Mouse (Mus musculus) spleen, adult 18-20 months (tissue): ENCODE measurements at regions not wholly inside any gene's neighbourhood (a gene's known extent, or its start where the extent isn't known, plus 50 kb on each side); places are given as distances from the start of the nearest gene placed in this dataset.
A peak's percentile ranks its signal among the peaks of the same experiment; 100 is the strongest.

Experiments
- DNase-seq, 2 experiments: peaks; one replicate each; pipeline ENCODE4 v3.0.0; 2022; ENCODE audit warnings: mixed read lengths in 2 of 2

GRCm38 (mm10) chr11:112140058-112140457 lies 642.0 kb upstream of the Sox9 start:
- DNase-seq, result no peak

DNA sequence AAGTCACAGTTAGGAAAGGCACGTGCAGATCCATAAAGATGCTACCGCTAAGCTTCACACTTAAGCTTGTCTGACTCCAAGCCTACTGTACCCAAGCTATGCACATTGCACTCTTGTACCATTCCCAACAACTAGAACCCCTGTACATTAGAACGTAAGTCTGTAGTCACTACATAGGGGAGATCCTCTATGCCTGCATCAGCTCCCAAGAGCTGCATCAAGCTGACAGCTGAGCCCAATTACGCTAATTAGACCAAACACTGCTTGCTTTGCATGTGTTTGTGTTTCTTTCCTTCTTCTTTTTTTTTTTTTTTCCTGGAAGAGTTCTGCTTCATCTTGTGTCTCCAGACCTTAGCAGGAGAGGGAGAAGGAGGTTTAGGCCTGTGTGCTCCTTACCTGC lies 641.5 kb upstream of the Sox9 start:
- no peak for DNase-seq

GRCm38 (mm10) chr11:112140912-112141311 lies 641.1 kb upstream of the Sox9 start:
- no peak for DNase-seq

DNA sequence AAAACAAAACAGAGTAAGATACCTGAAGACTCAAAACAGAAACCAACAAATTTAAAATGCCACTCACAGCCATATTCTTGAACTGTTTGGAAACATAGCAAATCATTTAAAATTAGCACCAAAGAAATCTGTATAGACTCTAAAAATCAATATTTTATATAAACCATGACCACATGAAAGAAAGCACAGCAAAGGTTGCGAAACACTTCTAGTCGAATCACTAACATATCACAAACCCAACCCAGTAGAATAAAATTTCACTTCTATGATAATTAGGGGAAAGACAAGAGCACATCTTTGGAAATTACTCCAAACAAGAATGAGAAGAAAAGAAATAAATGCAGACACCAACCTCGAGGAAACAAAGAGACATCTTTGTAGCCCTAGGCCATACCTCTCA lies 630.0 kb upstream of the Sox9 start:
- DNase-seq, result no peak

DNA sequence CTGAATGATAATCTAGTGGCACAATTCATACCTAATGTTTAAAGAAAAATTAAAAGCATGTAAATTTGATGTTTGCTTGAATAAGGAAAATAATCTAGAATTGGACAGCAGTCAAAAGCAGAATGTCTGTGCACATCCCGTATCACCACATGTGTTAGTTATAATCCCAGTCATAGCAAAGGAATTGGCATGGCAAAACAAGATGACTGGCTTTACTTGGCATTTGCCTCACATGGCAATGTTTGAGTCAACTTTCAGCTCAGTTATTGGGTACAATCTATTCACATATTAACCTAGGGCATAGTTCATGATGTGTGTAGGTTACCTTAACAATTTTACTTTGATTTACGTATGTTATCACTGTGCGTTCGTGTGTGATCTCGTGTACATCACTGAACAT lies 628.8 kb upstream of the Sox9 start:
- no peak for DNase-seq

- DNase-seq, result no peak
Observed at GRCm38 (mm10) chr11:112154712-112155319, 627.2 kb upstream of the Sox9 start.

- no peak for DNase-seq
Observed at GRCm38 (mm10) chr11:112155339-112155955, 626.6 kb upstream of the Sox9 start.

GRCm38 (mm10) chr11:112163681-112164265 lies 618.3 kb upstream of the Sox9 start:
- no peak for DNase-seq

- DNase-seq, result no peak
Observed at GRCm38 (mm10) chr11:112173585-112173984, 608.4 kb upstream of the Sox9 start.

DNA sequence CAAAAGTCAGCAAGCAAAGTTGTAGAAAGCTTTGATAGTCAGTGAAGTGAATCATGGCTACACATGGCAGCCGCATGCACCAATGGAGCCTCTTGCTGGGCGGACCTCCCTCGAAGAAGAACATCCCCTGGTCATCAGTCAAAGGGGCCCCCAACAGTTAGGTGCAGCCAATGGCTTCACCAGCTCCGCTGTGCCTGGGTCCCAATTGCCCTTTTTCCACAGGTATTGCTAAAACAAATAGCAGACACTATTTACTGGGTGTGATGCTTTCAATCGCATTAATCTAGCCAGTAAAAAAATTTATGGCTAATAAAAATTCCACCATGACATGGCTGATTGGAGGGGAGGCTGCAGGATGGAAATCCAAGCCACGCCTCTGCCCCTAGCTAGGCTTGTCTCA lies 606.7 kb upstream of the Sox9 start:
- DNase-seq, result no peak

DNA sequence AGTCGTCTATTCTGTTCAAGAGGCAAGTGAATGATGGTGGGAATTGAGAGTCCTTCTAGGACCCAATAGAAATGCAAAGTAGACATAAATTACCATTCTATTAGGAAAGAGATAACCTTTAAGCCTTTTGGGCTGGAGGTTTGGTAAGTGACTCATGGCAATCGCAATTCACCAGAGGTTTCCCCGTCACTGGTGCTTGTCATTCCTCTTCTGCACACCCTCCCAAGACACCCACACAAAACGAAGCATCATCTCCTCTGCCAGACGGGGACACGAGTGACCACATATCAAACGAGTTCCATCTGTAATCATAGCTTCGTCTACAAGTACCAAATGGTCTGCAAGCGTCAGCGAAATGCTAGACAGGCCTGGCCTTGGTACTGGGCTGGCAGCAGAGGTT lies 601.4 kb upstream of the Sox9 start:
- no peak for DNase-seq

DNA sequence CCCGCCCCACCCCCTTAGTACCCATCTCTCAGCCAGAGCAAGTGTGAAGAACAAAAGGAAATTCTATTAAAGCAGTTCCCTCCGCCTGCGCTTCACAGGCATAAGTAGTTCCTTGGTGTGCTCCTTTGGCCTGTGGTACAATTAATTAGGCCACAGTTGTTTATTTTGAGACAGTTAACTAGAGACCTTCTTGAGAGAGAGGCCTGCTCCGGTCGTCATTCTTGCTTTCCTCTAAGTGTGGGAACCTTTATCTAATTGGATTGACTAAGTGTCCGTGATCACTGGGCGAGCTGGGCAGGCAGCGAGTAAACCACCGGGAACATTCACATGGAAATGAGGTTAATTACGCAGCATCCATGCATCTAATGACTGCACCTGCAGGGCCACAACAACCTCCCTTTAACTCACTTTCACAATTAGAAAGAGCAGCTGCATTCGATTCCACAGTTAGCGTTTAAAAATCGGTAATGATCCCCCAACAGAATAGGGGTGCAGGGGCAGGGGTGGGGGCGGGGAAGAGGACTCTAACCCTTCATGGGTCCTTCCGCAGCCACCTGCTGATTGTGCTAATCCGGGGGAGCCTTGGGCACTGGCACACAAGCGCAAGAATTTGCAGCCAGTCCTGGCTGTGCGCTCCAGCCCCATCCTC lies 584.3 kb upstream of the Sox9 start:
- DNase-seq, result no peak

GRCm38 (mm10) chr11:112204561-112204960 lies 577.5 kb upstream of the Sox9 start:
- DNase-seq, result no peak

DNA sequence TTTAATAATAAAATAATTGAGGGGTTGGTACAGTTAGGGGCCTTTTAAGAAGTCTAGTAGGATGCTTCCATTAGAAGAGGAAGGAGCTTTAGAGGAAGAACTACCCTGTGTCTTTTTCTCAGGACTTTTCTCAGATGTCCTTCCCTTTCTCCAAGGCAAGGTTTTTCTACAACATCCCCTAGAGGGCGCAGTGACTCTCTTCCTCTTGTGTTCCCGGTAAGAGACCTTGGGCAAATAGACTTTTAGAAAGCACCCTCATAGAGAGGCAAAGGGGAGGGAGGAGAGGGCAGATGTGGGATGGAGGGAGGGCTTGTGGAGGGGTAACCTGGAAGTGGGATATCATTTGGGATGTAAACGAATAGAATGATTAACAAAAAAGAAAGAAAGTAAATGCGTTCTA lies 572.6 kb upstream of the Sox9 start:
- peak in 1 of 2 experiments; percentile 1 for DNase-seq

GRCm38 (mm10) chr11:112219046-112219720 lies 562.8 kb upstream of the Sox9 start:
- DNase-seq, result no peak

DNA sequence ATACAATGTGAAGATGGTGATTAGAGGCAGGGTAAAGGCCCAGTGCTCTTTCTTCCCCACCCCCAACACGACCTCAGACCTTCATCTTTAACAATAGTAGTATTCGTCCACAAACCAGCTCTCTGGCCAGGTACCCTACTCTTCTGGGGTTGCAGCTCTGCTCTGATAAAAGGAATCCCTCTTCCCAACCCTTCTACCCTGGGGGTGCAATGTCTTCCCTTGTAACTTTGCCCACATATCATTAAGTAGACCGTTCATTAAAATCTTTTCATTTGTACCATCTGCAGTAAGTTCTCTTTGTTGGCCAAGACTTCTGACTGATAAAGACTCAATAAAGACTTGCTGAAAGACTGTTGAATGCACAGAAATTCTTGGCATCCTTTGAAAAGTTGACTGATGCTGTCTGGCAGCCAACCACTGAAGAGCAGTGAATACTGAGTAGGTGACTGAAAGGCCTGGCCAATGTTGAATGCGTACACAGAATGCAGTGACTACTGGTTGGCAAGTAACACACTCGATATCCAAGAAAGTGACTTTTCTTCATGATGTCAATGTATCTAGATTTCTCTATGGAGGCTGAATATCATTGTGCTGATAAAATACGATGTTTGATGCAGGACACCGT lies 547.4 kb upstream of the Sox9 start:
- no peak for DNase-seq

GRCm38 (mm10) chr11:112238960-112239884 lies 542.8 kb upstream of the Sox9 start:
- DNase-seq, result no peak

GRCm38 (mm10) chr11:112252548-112252947 lies 529.5 kb upstream of the Sox9 start:
- no peak for DNase-seq

GRCm38 (mm10) chr11:112253061-112253460 lies 529.0 kb upstream of the Sox9 start:
- no peak for DNase-seq

DNA sequence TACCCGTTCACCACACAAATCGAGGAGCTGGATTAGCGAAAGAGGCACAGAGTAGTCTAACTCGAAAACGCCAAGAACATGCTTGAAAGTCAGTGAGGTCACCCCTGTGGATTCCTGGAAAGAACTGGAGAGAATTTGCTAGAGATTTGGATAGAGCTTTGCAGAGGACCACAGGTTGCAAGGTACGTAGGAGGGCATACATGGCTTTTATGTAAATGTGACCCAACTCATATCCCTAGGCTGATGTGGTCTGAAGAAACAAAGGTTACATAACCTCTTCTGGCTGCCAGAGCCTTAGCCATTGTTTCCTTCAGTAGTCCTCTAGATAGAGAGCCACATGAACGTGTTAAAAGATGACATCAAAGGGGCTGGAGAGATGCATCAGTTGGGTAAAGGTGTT lies 525.7 kb upstream of the Sox9 start:
- no peak for DNase-seq

DNA sequence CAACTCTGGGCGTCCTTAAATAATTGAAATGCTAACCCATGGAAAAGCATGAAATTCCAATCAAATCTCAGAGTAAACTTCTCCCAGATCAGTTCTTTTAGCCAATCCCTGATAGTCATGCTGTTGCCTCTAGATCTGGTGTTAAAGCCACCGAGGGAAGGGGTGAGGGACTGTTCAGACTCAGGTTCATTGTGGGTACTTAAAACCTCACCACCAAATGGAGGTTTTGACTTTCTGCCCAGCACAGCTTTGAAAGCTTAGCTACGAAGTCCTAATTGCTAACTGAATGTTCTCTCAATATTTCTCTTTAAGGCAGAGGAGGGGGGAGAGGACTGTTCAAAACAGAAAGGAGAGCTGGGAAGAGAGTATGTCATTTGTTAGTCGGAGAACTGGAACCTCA lies 517.9 kb upstream of the Sox9 start:
- DNase-seq, result no peak

- no peak for DNase-seq
Observed at GRCm38 (mm10) chr11:112270911-112271310, 511.1 kb upstream of the Sox9 start.
